Mouse (Mus musculus): ENCODE results near the gene Tomm34. TPM values are rescaled to one million over a fixed set of nuclear protein-coding genes. Genes with fewer than 3 reads are reported as not detected.

The Tomm34 gene
- polyA plus RNA-seq, 1 experiment from 2014 or later, result 57.1 TPM

Other genes with a start within 250 kb of the Tomm34 start
- not detected in 2 replicates for gene Kcnk15, start 217.5 kb downstream of the Tomm34 start, polyA plus RNA-seq (2014; fragmentation: Nextera tagmentation; extraction: Ambion mirVana)
- gene Rims4, start 152.5 kb downstream of the Tomm34 start, polyA plus RNA-seq (2014; fragmentation: Nextera tagmentation; extraction: Ambion mirVana), result 0.08 and 0.11 TPM in 2 replicates
- 228 and 233 TPM in 2 replicates for gene Ywhab, start 76.2 kb downstream of the Tomm34 start, polyA plus RNA-seq (2014; fragmentation: Nextera tagmentation; extraction: Ambion mirVana)
- 0.78 and 1.2 TPM in 2 replicates for gene Pabpc1l, start 45.7 kb downstream of the Tomm34 start, polyA plus RNA-seq (2014; fragmentation: Nextera tagmentation; extraction: Ambion mirVana)
- 30.2 and 32.1 TPM in 2 replicates for gene Stk4, start 847 bp downstream of the Tomm34 start, polyA plus RNA-seq (2014; fragmentation: Nextera tagmentation; extraction: Ambion mirVana)
- gene Kcns1, start 99.9 kb upstream of the Tomm34 start, polyA plus RNA-seq (2014; fragmentation: Nextera tagmentation; extraction: Ambion mirVana), result 0.06 TPM in 1 of 2 replicates, not detected in the other
- not detected in 2 replicates for gene Wfdc5, start 111.6 kb upstream of the Tomm34 start, polyA plus RNA-seq (2014; fragmentation: Nextera tagmentation; extraction: Ambion mirVana)
- not detected in 2 replicates for gene Wfdc12, start 119.4 kb upstream of the Tomm34 start, polyA plus RNA-seq (2014; fragmentation: Nextera tagmentation; extraction: Ambion mirVana)
- not detected in 2 replicates for gene Wfdc15a, start 129.0 kb upstream of the Tomm34 start, polyA plus RNA-seq (2014; fragmentation: Nextera tagmentation; extraction: Ambion mirVana)
- not detected in 2 replicates for gene Wfdc15b, start 150.5 kb upstream of the Tomm34 start, polyA plus RNA-seq (2014; fragmentation: Nextera tagmentation; extraction: Ambion mirVana)
- gene Svs2, start 167.3 kb upstream of the Tomm34 start, polyA plus RNA-seq (2014; fragmentation: Nextera tagmentation; extraction: Ambion mirVana), result not detected in 2 replicates
- not detected in 2 replicates for gene Svs3b, start 185.5 kb upstream of the Tomm34 start, polyA plus RNA-seq (2014; fragmentation: Nextera tagmentation; extraction: Ambion mirVana)
- not detected in 2 replicates for gene Svs4, start 207.3 kb upstream of the Tomm34 start, polyA plus RNA-seq (2014; fragmentation: Nextera tagmentation; extraction: Ambion mirVana)
- gene Svs3a, start 218.1 kb upstream of the Tomm34 start, polyA plus RNA-seq (2014; fragmentation: Nextera tagmentation; extraction: Ambion mirVana), result not detected in 2 replicates
- not detected in 2 replicates for gene Svs6, start 245.6 kb upstream of the Tomm34 start, polyA plus RNA-seq (2014; fragmentation: Nextera tagmentation; extraction: Ambion mirVana)